Mouse (Mus musculus) layer of hippocampus, postnatal 36 days (tissue): Measurements from ENCODE around the gene Gpr183. TPM values are rescaled to one million over a fixed set of nuclear protein-coding genes. Genes with fewer than 3 reads are reported as not detected.

Experiments
- DNase-seq, 2 experiments: peaks; one replicate each; pipeline ENCODE4 v3.0.0; 2022
- total RNA-seq, 2 experiments: library from RNA; stranded (reverse); gene quantifications; 2 replicates each; pipeline ENCODE4 v1.2.3; 2021

The Gpr183 gene
- total RNA-seq, 2 experiments from 2014 or later, result 0.77 to 0.81 TPM

GRCm38 (mm10) chr14:121956291-121956690, 8.7 kb downstream of the Gpr183 start:
- DNase-seq, result no peak

- DNase-seq, result no peak
Observed at GRCm38 (mm10) chr14:121955176-121955795, 9.7 kb downstream of the Gpr183 start.

GRCm38 (mm10) chr14:121954608-121955007, 10.4 kb downstream of the Gpr183 start:
- DNase-seq, result no peak

GRCm38 (mm10) chr14:121954129-121954528, 10.9 kb downstream of the Gpr183 start:
- DNase-seq, result no peak

- DNase-seq, result no peak
Observed at GRCm38 (mm10) chr14:121952046-121952400, 13.0 kb downstream of the Gpr183 start.

GRCm38 (mm10) chr14:121951399-121952045, 13.5 kb downstream of the Gpr183 start:
- no peak for DNase-seq

- no peak for DNase-seq
Observed at GRCm38 (mm10) chr14:121949897-121950296, 15.1 kb downstream of the Gpr183 start.

GRCm38 (mm10) chr14:121949436-121949835, 15.6 kb downstream of the Gpr183 start:
- DNase-seq, result no peak

- DNase-seq, result no peak
Observed at GRCm38 (mm10) chr14:121947966-121948365, 17.0 kb downstream of the Gpr183 start.

GRCm38 (mm10) chr14:121947201-121947760, 17.7 kb downstream of the Gpr183 start:
- DNase-seq, result no peak

- no peak for DNase-seq
Observed at GRCm38 (mm10) chr14:121946728-121947127, 18.3 kb downstream of the Gpr183 start.

GRCm38 (mm10) chr14:121946131-121946530, 18.9 kb downstream of the Gpr183 start:
- no peak for DNase-seq

GRCm38 (mm10) chr14:121939582-121939981, 25.4 kb downstream of the Gpr183 start:
- DNase-seq, result no peak

- DNase-seq, result no peak
Observed at GRCm38 (mm10) chr14:121938256-121939191, 26.5 kb downstream of the Gpr183 start.

- DNase-seq, result no peak
Observed at GRCm38 (mm10) chr14:121937601-121938255, 27.3 kb downstream of the Gpr183 start.

GRCm38 (mm10) chr14:121936856-121937255, 28.1 kb downstream of the Gpr183 start:
- no peak for DNase-seq

GRCm38 (mm10) chr14:121936356-121936755, 28.6 kb downstream of the Gpr183 start:
- DNase-seq, result no peak

GRCm38 (mm10) chr14:121934597-121934946, 30.4 kb downstream of the Gpr183 start:
- DNase-seq, result no peak

- DNase-seq, result no peak
Observed at GRCm38 (mm10) chr14:121933906-121934596, 30.9 kb downstream of the Gpr183 start.

GRCm38 (mm10) chr14:121932180-121932579, 32.8 kb downstream of the Gpr183 start:
- DNase-seq, result no peak

GRCm38 (mm10) chr14:121931594-121931993, 33.4 kb downstream of the Gpr183 start:
- DNase-seq, result no peak
